Mouse (Mus musculus): ENCODE data around the gene Ndel1. TPM values are rescaled to one million over a fixed set of nuclear protein-coding genes. Genes with fewer than 3 reads are reported as not detected.

Ndel1 gene
- 10 to 100 TPM; 67.3 to 70.9 TPM for total RNA-seq (2021)

- peak; percentile 56 to 58 for DNase-seq
- intact Hi-C loops (cut with DNase I) = loop anchor here (2.0 to 10.0 kb wide), 4 partner anchors 19 to 384 kb away; no protein-coding TSS in a partner anchor
These were observed at the start of gene Ndel1 for GRCm38 (mm10) chr11:68871748-68872147. TSS of gene Ndel1 (minus strand) at chr11:68871858.

DNA sequence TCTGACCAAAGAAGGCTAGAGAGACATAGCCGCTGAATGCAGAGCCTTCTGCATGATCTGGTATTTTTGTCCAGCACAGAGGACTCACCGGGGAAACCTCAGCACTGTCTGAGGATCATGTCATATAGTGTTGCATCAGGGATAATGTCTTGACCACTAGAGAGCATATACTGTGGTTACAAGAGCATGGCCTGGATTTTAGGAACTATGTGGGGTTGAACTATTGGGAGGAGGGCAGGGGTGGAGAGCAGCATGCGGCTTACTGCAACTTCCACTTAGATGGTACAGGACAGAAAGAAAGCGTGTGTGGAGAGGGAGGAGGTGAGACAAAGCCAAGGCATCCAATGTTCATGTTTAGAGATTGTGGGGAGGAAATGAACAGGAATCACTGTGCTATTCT lies 42.9 kb upstream of the Ndel1 start:
- intact Hi-C loops (cut with DNase I) = no loop called here
- no peak for DNase-seq

GRCm38 (mm10) chr11:68911531-68912177 lies 40.0 kb upstream of the Ndel1 start:
- peak in 1 of 2 experiments; percentile 37 for DNase-seq
- intact Hi-C loops (cut with DNase I) = no loop called here

GRCm38 (mm10) chr11:68908846-68909503 lies 37.3 kb upstream of the Ndel1 start:
- DNase-seq = peak in 1 of 2 experiments; percentile 35
- intact Hi-C loops (cut with DNase I) = loop anchor here (5.0 kb wide), 1 partner anchor 33 kb away; no protein-coding TSS in a partner anchor

DNA sequence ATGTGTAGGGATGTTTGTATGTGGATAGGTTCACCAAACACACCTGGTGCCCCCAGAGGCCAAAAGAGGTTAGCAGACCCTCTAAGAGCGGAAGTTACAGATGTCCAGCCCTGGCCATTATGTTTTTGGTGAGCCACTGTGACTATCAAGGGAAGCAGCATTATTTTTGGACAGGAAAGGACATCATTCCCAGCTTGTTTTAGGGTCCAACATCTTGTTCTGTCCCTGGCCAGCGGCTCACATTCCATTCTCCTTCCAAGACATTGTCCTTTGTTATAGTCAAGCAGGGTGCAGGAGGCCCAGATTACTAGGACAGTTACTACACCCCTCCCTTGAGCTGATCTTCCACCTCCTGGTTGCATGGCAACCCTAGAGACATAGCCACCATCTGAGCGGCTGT lies 35.6 kb upstream of the Ndel1 start:
- intact Hi-C loops (cut with DNase I) = loop anchor here (1.0 to 5.0 kb wide), 3 partner anchors 35 to 130 kb away; no protein-coding TSS in a partner anchor
- peak in 1 of 2 experiments; percentile 36 for DNase-seq

GRCm38 (mm10) chr11:68906461-68906790 lies 34.8 kb upstream of the Ndel1 start:
- DNase-seq = no peak
- intact Hi-C loops (cut with DNase I) = loop anchor here (2.0 to 5.0 kb wide), 2 partner anchors 36 to 130 kb away; no protein-coding TSS in a partner anchor

DNA sequence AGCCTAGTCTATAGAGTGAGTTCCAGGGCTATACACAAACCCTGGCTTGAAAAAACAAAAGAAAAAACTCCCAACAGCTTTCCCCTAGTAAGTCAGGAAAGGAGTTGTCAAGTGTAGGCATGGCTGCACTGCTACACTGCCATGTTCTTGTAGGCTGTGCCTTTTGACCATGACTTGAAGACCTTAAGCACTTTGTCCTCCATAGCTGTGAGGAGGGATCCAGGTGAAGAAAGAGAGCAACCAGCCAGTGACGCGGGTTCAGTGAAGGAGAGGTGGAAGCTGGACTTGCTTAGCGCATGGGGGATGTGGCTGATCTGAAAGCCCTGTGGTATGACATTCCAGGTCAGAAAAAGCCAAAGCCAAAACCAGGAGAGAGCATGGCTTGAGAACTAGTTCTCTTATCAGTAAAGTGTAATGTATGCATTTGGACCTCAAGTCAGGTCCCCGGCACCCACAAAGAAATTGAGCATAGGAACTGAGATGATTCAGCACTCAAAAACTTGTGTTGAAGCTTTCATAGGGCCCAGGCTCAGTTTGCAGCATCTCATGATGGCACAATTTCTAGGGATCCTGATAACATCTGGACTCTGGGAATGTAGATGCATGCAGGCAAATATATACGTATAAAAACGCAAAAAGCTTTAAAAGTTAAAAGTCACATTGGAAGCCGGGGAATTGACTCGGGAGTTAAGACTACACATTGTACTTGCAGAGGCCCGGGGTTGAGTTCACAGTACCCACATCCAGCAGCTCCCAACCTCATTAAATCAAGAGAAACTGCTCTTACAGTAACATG lies 34.2 kb upstream of the Ndel1 start:
- intact Hi-C loops (cut with DNase I) = loop anchor here (2.0 to 5.0 kb wide), 3 partner anchors 36 to 131 kb away; no protein-coding TSS in a partner anchor
- no peak for DNase-seq

DNA sequence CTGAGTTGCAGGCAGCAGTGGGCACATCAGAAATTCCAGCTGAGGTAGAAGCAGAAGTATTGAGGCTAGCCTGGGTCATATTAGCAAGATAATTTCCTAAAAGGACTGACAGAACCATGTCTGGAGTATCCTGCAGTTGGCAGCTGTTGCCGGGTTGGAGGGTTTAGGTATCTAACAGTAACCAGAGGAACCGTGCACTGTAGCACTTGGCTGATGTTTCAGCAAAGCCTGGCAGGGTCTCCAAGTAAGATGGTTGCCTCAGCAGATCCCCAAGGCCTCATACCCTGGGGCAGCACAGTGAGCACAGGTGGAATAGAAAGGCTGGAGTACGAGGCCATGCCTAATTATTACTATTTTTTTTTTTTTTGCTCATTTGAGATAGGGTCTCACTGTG lies 33.5 kb upstream of the Ndel1 start:
- intact Hi-C loops (cut with DNase I) = loop anchor here (2.0 to 5.0 kb wide), 2 partner anchors 37 to 62 kb away; no protein-coding TSS in a partner anchor
- no peak for DNase-seq

DNA sequence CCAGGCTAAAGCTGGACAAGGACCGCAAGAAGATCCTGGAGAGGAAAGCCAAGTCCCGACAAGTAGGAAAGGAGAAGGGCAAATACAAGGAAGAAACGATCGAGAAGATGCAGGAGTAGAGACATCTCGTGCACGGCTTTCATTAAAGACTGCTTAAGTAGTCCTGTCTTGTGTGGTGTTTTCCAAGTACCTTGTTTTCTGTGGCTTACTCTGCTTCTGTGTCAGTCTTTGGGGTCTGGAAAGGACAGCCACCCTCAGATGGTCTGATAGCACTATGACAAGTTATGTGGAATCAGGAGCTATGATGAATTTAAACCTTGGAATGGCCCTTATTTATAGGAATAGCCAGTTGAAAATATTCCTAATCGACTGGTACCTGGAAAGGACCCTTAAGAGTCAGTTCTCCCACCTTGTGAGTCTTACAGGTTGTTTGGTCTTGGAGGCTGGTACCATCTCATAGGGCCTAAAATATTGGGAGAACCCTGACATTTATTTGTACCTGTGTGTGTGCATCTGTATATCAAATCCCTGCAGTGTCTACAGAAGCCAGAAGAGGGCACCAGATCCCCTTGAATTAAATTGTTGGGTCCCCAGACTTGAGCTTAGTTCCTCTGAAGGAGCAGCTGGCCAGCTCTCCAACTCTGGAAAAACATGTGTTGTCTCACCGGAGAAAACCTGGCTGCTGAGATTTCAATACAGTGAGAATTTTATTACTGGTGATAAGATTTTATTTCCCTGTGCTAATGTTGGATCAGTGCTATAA lies 32.9 kb upstream of the Ndel1 start:
- intact Hi-C loops (cut with DNase I) = loop anchor here (2.0 to 5.0 kb wide), 2 partner anchors 38 to 62 kb away; no protein-coding TSS in a partner anchor
- DNase-seq = peak; percentile 87 to 91

DNA sequence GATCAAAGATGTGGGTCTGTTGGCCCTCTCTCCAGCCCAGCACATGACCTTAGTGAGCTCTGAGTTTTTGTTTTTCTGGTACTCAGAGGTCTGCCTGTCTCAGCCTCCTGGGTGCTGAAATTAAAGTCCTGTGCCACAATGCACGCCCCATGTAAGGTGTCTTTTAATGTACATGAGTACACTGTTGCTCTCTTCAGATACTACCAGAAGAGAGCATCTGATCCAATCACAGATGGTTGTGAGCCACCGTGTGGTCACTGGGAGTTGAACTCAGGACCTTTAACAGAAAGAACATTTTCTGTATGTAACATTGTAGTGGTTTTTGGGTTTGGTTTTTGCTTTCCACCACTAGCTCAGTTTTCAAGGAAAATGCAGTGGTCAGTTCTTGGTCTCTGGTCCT lies 32.1 kb upstream of the Ndel1 start:
- intact Hi-C loops (cut with DNase I) = loop anchor here (2.0 kb wide), 1 partner anchor 63 kb away; no protein-coding TSS in a partner anchor
- DNase-seq = no peak

- no peak for DNase-seq
- intact Hi-C loops (cut with DNase I) = no loop called here
These were observed 31.2 kb upstream of the Ndel1 start for GRCm38 (mm10) chr11:68902823-68903222.

GRCm38 (mm10) chr11:68902367-68902766 lies 30.7 kb upstream of the Ndel1 start:
- intact Hi-C loops (cut with DNase I) = no loop called here
- DNase-seq = no peak

GRCm38 (mm10) chr11:68902047-68902364 lies 30.3 kb upstream of the Ndel1 start:
- intact Hi-C loops (cut with DNase I) = no loop called here
- no peak for DNase-seq

DNA sequence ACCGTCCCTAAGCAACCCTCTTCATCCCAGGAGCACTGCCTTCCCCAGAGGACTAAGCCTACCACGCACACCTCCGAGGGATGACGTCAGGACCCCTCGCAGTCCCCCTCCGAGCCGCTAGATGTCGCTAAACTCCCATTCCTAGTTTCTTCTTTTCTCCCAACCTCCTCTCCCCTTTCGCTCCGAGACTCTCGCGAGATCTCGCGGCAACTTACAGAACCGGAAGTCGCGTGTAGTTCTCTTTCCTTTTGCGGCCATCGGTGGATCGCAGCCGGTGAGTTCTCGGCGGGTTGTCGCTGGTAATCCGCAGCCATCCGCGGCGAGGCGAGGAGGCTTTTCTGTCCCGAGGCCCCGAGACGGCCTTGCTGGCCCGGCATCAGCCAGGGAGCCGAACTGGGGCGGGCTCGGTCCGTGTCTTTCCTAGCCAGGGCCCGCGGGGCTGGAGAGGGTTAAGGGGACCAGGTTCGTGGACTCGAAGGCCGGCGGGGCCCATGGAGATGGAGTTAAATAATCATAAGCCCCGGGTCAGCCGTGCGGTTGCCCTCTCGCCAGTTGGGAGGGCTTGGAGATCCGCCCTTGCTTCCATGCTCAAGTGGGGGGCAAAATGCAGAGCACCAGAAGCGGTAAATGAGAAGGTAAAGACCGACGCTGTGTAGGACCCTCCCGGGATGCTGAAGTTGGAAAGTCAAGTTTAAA lies 29.8 kb upstream of the Ndel1 start, which contains the start of gene Rpl26:
Gene Rpl26, plus strand, starts transcription at position 233 of the 696 bp plus-strand sequence.
- intact Hi-C loops (cut with DNase I) = no loop called here
- DNase-seq = peak; percentile 99 to 100

GRCm38 (mm10) chr11:68900519-68901350 lies 29.1 kb upstream of the Ndel1 start:
- intact Hi-C loops (cut with DNase I) = no loop called here

DNA sequence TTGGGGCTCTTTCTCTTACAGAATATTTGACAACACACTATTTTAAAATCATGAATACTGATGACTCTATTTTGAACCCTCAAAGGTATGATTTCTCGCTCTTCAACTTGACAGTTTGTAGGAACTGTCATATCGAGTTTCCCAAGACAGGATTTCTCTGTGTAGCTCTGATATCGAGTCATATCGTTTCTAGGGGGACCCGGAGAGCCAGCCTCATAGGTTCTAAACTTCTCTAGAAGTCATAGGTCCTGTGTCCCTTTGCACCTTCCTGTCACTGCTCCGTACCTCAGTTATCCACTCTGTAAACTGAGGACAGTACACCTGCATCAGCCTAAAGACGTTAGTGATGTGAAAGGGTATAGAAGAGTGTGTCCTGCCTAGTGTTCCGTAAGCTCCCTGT lies 28.2 kb upstream of the Ndel1 start:
- intact Hi-C loops (cut with DNase I) = no loop called here
- DNase-seq = no peak

More at GRCm38 (mm10) chr11:68900519-68901350, 29.1 kb upstream of the Ndel1 start:
- peak in 1 of 2 experiments; percentile 25 for DNase-seq

GRCm38 (mm10) chr11:68898790-68899189 lies 27.1 kb upstream of the Ndel1 start:
- intact Hi-C loops (cut with DNase I) = no loop called here
- DNase-seq = no peak

DNA sequence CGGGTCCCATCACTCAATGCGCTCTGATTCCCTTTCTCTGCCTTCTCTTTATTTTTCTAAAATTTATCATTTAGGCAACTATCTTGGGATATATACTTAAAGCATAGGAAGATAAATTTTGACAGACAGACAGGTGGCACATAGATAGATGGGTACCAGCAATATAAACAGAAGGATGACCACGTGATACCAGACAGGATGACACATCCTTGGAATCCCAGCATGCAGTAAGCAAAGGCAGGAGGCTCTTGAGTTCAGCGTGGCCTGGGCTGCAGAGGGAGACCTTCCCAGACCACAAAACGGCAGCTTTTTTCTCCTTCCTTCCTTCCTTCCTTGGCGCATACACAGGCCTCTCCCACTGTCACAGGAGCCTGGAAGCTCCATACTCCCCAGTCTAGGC lies 26.2 kb upstream of the Ndel1 start:
- no peak for DNase-seq

GRCm38 (mm10) chr11:68897120-68897519 lies 25.5 kb upstream of the Ndel1 start:
- no peak for DNase-seq
- intact Hi-C loops (cut with DNase I) = no loop called here

More for the DNA sequence above, 26.2 kb upstream of the Ndel1 start:
- intact Hi-C loops (cut with DNase I) = no loop called here

Measured in heart, postnatal 10 days (tissue).